Mouse (Mus musculus): ENCODE measurements at regions not wholly inside any gene's neighbourhood (a gene's known extent, or its start where the extent isn't known, plus 50 kb on each side); places are given as distances from the start of the nearest gene placed in this dataset.

- Histone ChIP-seq H3K4me1 (ENCODE audit: control insufficient read depth, insufficient read depth, low read length) (no peaks in the 10 kb centered on the region), H3K4me3 (no peak overlapping the region), H3K27ac (no peak overlapping the region), H3K27me3 (ENCODE audit: control insufficient read depth, insufficient read depth, low read length) (0 out of 2 replicates have a peak, but pooled peaks cover 1% of the 10 kb centered on the region), H3K36me3 (ENCODE audit: control insufficient read depth, insufficient read depth, low read length) (no peaks in the 10 kb centered on the region), H3K79me2 (replicated peaks; ENCODE audit: control insufficient read depth, insufficient read depth, low read length) (no peaks in the 10 kb centered on the region), H3K9ac (ENCODE audit: low read depth, low read length) (no peak overlapping the region)
- 76% methylated on average over 7 of the region's 7 CpGs for WGBS
- TF ChIP-seq EP300 (IDR thresholded peaks at IDR 0.05; ENCODE audit: insufficient read depth, low read depth, low read length) (no peak), CTCF (IDR thresholded peaks at IDR 0.05) (no peak), POLR2A (IDR thresholded peaks at IDR 0.05; ENCODE audit: insufficient read depth, low read depth, low read length) (no peak)
- no peak for DNase-seq
- intact Hi-C loops (cut with DNase I) = no loop called here
These were observed 352.1 kb upstream of the Gm6657 start for GRCm38 (mm10) chr12:77841844-77842415.

- no peak overlapping the region for H3K27ac ChIP-seq
- TF ChIP-seq EP300 (IDR thresholded peaks at IDR 0.05; ENCODE audit: insufficient read depth, low read depth, low read length) (no peak), CTCF (IDR thresholded peaks at IDR 0.05) (no peak), POLR2A (IDR thresholded peaks at IDR 0.05; ENCODE audit: insufficient read depth, low read depth, low read length) (no peak)
These were observed 341.2 kb upstream of the Gm6657 start for GRCm38 (mm10) chr12:77852595-77853577.

GRCm38 (mm10) chr12:77854281-77855075 is 339.6 kb upstream of the Gm6657 start:
- intact Hi-C loops (cut with DNase I) = no loop called here
- Histone ChIP-seq H3K36me3 (ENCODE audit: control insufficient read depth, insufficient read depth, low read length) (no peaks in the 10 kb centered on the region), H3K4me3 (no peak overlapping the region), H3K27me3 (ENCODE audit: control insufficient read depth, insufficient read depth, low read length) (no peaks in the 10 kb centered on the region), H3K4me1 (ENCODE audit: control insufficient read depth, insufficient read depth, low read length) (no peaks in the 10 kb centered on the region), H3K9ac (ENCODE audit: low read depth, low read length) (no peak overlapping the region), H3K27ac (no peak overlapping the region), H3K79me2 (replicated peaks; ENCODE audit: control insufficient read depth, insufficient read depth, low read length) (no peaks in the 10 kb centered on the region)
- no peak for TF ChIP-seq CTCF (IDR thresholded peaks at IDR 0.05)
- no peak for TF ChIP-seq EP300 (IDR thresholded peaks at IDR 0.05; ENCODE audit: insufficient read depth, low read depth, low read length)
- no peak for TF ChIP-seq POLR2A (IDR thresholded peaks at IDR 0.05; ENCODE audit: insufficient read depth, low read depth, low read length)
- 87% methylated on average over 15 of the region's 15 CpGs for WGBS
- DNase-seq = no peak

More at GRCm38 (mm10) chr12:77852595-77853577, 341.2 kb upstream of the Gm6657 start:
- intact Hi-C loops (cut with DNase I) = no loop called here
- H3K4me1 ChIP-seq (ENCODE audit: control insufficient read depth, insufficient read depth, low read length) = no peaks in the 10 kb centered on the region
- H3K27me3 ChIP-seq (ENCODE audit: control insufficient read depth, insufficient read depth, low read length) = no peaks in the 10 kb centered on the region
- H3K4me3 ChIP-seq = no peak overlapping the region
- no peaks in the 10 kb centered on the region for H3K79me2 ChIP-seq (replicated peaks; ENCODE audit: control insufficient read depth, insufficient read depth, low read length)
- no peak for DNase-seq
- 35% methylated on average over 9 of the region's 9 CpGs for WGBS
- H3K9ac ChIP-seq (ENCODE audit: low read depth, low read length) = no peak overlapping the region
- no peaks in the 10 kb centered on the region for H3K36me3 ChIP-seq (ENCODE audit: control insufficient read depth, insufficient read depth, low read length)

GRCm38 (mm10) chr12:77855796-77856195 is 338.2 kb upstream of the Gm6657 start:
- Histone ChIP-seq H3K4me1 (ENCODE audit: control insufficient read depth, insufficient read depth, low read length) (no peaks in the 10 kb centered on the region), H3K36me3 (ENCODE audit: control insufficient read depth, insufficient read depth, low read length) (no peaks in the 10 kb centered on the region), H3K4me3 (no peak overlapping the region), H3K27me3 (ENCODE audit: control insufficient read depth, insufficient read depth, low read length) (no peaks in the 10 kb centered on the region), H3K79me2 (replicated peaks; ENCODE audit: control insufficient read depth, insufficient read depth, low read length) (no peaks in the 10 kb centered on the region), H3K27ac (no peak overlapping the region), H3K9ac (ENCODE audit: low read depth, low read length) (no peak overlapping the region)
- DNase-seq = no peak
- intact Hi-C loops (cut with DNase I) = no loop called here
- TF ChIP-seq POLR2A (IDR thresholded peaks at IDR 0.05; ENCODE audit: insufficient read depth, low read depth, low read length) (no peak), CTCF (IDR thresholded peaks at IDR 0.05) (no peak), EP300 (IDR thresholded peaks at IDR 0.05; ENCODE audit: insufficient read depth, low read depth, low read length) (no peak)
- 79% methylated on average over 12 of the region's 12 CpGs for WGBS

- Histone ChIP-seq H3K4me3 (no peak overlapping the region), H3K27ac (no peak overlapping the region), H3K9ac (ENCODE audit: low read depth, low read length) (no peak overlapping the region), H3K36me3 (ENCODE audit: control insufficient read depth, insufficient read depth, low read length) (no peaks in the 10 kb centered on the region), H3K79me2 (replicated peaks; ENCODE audit: control insufficient read depth, insufficient read depth, low read length) (no peaks in the 10 kb centered on the region), H3K27me3 (ENCODE audit: control insufficient read depth, insufficient read depth, low read length) (no peaks in the 10 kb centered on the region), H3K4me1 (ENCODE audit: control insufficient read depth, insufficient read depth, low read length) (no peaks in the 10 kb centered on the region)
- WGBS = 54% methylated on average over 4 of the region's 4 CpGs
- DNase-seq = no peak
- no peak for TF ChIP-seq POLR2A (IDR thresholded peaks at IDR 0.05; ENCODE audit: insufficient read depth, low read depth, low read length)
- TF ChIP-seq EP300 (IDR thresholded peaks at IDR 0.05; ENCODE audit: insufficient read depth, low read depth, low read length) = no peak
- no peak for TF ChIP-seq CTCF (IDR thresholded peaks at IDR 0.05)
- intact Hi-C loops (cut with DNase I) = no loop called here
These were observed 336.8 kb upstream of the Gm6657 start for GRCm38 (mm10) chr12:77857281-77857680.

Measured in heart, adult 2 months (tissue).